Mouse (Mus musculus): ENCODE measurements around the gene Sycp2.

- TF ChIP-seq POLR2A (IDR thresholded peaks at IDR 0.05; ENCODE audit: control insufficient read depth, low read depth, low read length) (no peak), CTCF (IDR thresholded peaks at IDR 0.05; ENCODE audit: control insufficient read depth, insufficient read depth, insufficient replicate concordance, low read depth, low read length) (no peak)
These were observed 77.9 kb downstream of the Sycp2 start for GRCm38 (mm10) chr2:178329551-178329950.

All from testis, adult 2 months (tissue).